Mouse (Mus musculus): ENCODE measurements at regions not wholly inside any gene's neighbourhood (a gene's known extent, or its start where the extent isn't known, plus 50 kb on each side); places are given as distances from the start of the nearest gene placed in this dataset.

DNA sequence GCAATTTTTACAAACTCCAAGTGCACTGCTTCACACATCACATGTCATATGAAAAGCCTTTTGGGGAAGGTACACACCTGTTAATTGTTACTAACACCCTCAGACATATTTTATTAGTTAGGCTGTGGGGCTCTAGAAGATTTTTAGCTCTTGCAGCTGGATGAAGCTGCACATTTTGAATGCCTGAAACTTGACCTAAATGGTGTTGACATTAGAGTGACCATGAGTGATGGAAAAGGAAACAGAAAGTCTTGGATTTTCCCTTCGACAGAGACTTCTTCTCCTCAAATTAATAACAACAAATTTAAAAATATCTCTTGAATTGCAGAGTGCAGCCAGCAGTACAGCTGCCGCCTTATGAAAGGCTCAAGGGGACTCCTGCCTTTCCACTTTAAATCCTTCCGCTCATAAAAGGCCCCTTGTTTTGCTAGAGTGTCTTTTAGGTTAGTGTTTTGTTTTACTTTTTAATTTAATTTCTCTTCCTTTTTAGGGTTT lies 259.7 kb downstream of the Trim52 start:
- DNase-seq (ENCODE audit: low spot score): no peak

DNA sequence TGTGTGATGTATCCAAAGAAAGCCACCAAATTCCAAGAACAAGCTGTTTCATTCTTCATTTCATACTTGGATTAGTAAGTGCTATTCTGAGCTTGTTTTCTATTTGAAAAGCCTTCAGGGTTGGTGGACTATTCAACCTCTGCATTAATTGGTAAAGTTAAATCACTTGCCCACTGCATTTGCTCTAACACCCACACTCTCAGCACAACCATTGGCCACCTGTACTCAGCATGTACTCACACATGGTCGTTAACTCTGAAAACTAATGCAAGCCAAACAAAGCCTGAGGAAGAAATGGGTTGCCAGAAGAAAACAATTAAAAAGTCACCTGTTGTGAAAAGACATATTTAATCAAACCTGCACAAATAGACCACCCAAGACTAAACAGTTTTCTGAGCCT lies 267.5 kb downstream of the Trim52 start:
- no peak for DNase-seq (ENCODE audit: low spot score)

DNA sequence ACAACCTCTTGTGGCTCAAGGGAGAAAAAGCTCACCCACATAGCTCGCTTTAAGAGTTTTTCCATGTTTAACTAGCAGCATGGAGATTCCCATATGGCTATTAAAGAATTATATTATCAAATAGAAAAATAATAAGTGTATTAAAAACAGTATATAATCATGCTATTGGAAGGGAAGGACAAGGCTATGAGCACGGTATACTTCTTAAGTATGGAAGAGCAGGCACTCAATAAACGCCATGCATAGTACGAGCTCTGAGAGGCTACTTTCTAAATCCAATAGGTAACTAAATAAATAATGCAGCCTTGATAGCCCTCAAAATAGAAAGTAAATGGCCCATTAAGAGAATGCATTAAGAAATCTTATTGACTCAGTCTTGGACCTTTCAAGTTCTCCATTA lies 273.6 kb downstream of the Trim52 start:
- DNase-seq (ENCODE audit: low spot score): no peak

DNA sequence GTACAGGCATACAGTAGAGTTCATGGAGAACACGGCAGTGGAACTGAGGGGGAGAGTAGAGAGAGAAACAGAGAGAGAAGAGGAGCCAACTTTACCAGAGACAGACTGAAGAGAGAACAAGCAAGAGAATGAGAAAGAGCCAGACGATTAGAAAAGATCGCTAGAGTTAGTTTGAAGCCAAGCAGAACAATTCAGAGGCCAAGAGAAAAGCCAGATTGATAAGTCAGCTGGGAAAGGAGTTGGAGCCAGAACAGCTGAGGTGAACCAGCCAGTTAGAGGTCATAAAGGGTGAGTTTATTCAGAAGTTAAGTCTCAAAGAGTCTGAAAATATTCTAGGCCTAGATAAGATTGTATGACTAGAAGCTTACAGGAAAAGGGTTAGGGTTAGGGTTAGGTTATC lies 281.7 kb downstream of the Trim52 start:
- no peak for DNase-seq (ENCODE audit: low spot score)

DNA sequence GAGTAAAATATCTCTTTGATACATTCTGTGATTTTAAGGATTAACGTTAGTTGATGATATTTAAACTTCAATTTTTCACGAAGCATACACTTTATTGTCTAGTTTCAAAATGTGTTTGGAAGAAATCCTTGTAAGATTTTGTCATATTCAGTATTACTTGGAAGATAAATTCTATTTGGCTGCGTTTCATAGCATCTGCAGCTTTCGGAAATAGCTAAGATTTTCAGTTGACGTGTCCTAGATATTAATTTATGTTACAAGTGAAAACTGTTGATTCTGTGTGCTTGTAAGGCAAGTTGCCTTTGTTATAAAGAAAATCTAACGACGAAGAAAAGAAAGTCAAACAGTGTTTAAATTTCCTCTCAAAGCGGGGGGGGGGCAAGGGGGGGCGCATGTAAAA lies 284.5 kb downstream of the Trim52 start:
- no peak for DNase-seq (ENCODE audit: low spot score)

DNA sequence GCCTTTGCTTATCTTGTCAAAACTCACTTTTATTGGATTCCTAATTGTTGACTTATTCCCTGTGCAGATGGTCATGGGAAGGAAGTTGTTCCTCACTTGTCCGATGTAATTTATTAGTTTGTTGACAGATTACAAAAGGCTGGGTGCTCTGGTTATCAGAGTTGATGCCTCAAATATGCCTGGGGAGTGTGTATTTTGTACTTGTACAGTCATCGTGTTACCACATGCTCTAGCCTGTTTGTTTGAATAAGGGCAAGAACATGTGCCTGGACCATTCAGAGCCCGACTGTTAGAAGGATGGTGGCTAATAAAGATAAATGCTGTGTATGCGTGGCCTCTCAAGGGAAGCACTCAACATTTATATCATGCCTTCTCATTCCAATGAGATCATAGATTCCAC lies 288.0 kb downstream of the Trim52 start:
- no peak for DNase-seq (ENCODE audit: low spot score)

DNA sequence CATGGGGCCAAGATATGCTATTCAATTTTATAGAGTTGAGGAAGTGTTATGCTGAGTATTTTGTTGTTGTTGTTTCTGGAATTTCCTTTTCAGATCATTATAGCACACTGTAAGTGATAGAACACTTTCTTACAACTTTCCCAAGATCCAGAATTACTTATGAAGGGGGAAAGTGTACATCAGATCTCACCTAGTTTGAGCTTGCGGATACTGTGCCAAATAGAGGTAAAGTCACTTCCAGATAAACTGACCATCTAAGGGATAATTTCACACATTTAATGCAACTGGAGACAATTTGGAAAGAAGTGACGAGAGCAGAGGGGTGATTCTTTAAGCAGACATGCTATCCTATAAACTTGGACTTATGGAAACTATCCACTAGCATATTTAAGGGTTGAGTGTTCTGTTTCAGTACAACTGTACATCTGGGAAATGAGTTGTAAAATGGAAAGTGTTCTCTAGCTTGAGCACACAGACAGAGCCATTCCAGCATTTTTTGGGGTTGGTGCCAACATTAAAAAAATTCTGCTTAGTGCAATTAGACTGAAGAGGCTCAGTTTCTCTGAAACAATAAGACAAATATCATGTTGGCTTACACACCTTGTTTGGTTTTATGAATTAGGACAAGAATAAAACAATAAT lies 307.0 kb downstream of the Trim52 start:
- DNase-seq (ENCODE audit: low spot score): no peak

DNA sequence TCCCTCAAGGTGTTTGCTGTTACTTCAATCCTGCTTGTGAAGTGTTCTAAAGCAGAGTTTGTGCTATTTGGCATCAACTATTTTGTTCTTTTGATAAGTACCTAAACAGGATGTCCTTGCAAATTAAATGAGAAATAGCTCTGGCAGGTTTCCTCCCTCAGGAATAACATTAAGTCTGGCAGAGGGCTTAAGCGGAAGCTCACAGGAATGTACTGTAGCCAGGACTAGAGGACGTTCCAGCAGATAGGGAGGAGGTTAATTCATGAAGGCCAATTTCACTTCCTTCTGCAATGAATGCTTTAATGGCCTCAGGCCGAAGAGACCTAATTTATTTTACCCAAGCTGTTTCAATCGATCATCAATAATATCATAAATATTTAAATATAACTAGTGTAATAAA lies 318.7 kb downstream of the Trim52 start:
- no peak for DNase-seq (ENCODE audit: low spot score)

DNA sequence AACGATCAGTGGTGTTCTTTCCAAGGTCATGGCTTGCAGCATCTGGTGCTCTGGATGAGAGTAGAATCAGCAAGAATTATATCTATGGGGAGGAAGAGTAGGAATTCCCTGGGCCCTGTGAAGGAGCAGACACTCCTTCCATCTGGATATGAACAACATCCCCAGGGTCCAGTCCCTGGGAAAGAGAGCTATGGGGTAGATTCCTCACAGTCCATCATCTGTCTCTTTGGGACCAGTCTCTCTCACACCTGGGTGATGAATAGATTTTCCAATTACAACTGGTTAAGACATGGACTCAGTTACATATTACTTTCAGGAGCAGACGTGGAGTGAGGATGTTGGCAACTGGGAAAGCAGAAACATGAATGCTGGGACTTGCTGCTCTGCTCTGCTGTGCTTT lies 322.6 kb downstream of the Trim52 start:
- DNase-seq (ENCODE audit: low spot score): no peak

DNA sequence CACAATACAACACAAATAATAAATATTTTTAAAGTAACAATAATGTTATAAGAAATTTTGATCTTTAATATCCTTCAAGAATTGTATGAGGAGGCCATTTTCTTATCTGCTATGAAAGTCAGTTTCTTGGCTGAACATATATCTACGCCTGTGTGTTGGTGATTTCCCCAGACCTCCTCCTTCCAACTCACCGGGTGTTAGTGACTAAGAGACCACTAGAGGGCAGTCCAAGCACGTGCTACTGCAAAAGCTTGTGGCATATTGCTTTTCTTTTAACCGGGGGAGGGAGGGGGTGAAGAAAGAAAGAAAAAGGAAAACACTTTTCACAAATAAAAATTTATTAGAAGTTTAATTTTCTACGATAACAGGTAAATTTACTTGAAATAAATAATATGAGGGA lies 333.3 kb downstream of the Trim52 start:
- peak; percentile 26 for DNase-seq (ENCODE audit: low spot score)

DNA sequence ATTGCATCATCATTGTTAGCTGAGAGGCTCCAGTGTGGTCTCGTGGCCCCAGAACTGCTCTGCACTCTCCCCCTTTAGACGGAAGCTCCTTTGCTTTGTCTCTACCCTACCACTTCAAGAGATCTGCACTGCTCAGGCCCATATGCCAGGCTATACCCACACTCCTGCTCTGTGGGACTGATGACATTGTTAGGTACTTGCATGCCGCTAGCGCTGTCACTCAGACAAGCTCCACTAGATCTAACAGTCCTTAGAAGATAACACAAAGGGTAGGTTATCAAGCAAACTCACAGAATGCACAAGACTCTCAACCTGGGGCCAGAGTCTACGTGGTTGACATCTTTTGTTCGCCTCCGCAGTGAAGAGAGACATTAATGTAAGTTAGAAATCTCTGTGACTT lies 383.1 kb downstream of the Trim52 start:
- DNase-seq (ENCODE audit: low spot score): no peak

DNA sequence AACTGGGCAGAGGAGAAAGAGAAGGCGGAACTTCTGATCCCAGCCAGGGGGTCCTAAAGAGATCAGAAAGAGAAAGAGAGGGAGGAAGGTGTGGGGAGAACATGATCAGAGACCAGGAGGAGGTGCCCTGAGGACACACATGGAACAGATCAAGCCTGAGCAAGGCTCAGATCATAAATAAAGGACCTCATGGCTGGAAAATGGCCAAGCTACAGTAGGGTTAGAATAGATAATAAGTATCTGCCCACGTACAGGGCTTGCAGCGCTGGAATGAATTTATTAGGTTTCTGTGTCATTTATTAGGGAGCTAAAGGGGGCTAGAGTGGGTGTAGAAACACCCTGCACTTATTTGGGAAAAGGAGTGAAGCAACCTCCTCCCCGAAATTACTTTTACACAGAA lies 385.4 kb downstream of the Trim52 start:
- no peak for DNase-seq (ENCODE audit: low spot score)

DNA sequence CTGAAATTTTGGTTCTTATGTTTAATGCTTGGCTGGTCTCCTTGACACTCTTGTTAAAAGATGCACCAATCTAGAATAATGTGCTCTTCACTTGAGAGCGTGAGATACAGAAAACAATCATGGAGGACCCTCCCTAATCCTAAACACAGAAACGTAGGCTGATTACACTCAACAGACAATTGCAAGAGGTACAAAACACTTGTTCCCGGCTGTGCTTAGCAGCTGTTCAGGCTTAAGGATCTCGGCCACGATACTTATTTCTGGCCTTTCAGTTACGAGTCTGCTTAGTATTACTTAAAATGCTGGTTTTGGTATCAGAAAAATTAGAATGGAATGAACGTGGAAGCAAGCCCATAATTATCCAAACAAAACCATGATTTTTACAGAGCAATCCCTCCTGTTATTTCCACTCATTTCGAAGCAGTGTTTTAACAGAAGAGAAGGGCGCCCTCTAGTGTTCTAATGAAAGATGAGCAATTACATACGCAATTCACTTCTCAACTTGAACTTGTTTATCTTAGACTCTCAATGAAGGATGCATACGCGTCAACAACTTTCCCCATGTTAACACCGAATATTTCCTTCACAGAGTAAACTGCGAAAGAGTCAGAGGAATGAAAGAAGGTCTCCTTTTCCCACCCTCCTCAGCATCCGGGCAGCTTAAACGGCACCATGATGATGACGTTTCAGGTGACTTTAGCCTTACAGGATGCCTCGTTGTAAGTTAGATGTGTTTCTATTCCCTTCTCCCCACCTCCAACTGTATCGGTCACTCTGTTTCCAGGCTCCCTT lies 394.5 kb downstream of the Trim52 start:
- DNase-seq (ENCODE audit: low spot score): peak; percentile 24

DNA sequence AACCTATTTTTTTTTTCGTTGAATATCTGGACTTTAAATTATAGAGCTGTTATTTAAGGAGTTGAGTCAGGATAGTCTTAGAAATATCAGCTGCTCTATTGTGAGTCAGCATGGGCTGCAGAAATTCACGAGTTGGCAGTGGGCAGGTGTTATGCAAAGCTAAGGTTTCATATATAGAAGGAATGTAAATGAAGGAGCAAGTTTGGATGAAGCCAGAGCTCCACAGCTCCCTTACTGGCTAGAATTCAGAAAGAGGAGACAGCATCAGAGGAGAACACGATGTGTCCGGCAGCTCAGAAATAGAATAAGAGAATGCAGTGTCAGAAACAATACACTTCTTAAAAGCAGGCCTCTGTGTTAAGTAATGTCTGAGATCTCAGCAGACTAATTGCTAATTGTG lies 400.9 kb downstream of the Trim52 start:
- DNase-seq (ENCODE audit: low spot score): no peak

DNA sequence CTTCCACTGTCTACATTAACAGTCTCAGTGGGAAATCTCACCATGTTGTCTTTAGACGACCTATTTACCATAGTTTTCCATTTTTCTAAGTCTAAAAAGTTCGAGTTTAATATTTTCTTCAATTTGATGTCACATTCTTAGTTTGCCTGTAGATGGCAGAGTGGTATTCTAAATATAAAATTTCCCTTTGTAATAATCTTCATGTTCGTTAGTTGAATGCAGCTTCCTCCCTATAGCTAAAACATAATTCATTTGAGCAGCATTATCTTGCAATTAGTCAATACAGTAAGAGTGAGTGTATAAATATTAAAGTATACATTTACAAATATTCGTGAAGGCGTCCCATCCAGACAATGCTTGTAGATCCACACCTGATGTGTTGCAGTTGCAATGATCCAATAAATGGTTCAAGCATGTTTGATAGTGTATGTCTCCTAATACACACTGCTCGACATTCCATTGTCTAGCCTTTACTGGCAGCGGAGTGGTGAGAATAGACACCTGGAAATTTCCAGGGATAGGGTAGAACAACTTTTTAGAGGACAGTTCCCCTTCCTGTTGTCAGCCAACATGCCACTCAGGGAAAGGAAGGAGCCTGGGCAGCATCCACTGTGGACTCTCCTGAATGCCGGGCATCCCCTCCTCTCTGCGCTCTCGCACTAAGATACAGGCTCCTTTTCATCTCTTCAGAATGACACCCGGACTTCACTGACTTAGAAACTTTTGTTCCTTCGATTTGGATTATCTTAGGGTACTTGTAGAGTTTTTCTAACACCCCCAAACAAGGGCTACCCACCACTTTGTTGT lies 412.8 kb downstream of the Trim52 start:
- no peak for DNase-seq (ENCODE audit: low spot score)

DNA sequence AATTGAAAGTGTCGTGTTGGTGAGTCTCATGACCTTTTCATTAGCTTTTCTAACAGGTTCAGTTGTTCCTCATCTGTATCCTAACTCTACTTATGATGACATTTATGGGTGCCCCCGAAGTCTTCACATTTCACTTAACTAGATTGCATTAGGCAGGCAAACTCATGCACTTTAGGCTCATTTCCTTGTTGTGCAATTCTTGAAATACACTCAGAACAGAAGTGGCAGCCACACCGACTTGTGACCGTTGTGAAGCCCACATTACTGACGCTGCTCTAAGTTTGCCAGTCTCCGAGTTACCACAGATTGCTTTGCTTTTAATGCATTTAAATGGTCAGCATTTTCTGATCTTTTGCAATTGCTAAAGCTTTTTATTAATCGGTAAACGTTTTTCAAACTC lies 414.8 kb downstream of the Trim52 start:
- no peak for DNase-seq (ENCODE audit: low spot score)

DNA sequence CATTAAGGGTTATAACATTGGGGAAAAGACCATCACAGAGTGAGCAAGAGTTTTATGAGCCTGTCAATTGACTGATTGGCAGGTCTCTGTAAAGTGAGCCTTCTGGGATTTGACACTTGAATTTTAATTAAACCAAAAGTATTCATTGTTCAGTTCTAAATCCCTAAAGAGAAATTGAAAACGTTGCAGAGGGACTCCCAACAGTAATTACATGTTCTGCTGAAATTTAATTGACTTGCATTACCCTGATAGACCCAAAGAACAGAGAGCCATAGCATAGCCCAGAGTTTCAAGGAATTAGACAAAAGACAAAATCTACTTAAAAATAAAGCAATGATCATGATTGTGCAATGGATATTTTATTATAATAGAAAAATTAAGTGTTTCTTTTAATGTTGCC lies 444.2 kb downstream of the Trim52 start:
- DNase-seq (ENCODE audit: low spot score): no peak

DNA sequence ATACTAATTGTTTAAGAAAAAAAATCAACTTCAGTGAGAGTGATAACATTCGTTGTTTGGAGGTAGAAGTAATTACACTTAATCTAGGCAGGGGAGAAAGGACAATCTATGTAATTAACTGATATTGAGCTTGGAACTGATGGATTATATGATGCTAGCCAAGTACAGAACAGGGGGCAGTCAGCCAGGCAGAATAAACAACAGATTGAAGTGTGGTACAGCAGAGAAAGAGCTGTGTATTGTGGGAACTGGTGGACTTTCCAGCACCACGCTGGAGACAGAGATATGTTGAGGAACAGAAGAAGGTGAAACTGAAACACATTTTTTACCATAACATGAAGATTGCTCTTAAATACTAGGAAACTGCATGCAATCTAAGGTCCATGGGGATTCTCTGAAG lies 473.3 kb downstream of the Trim52 start:
- DNase-seq (ENCODE audit: low spot score): no peak

DNA sequence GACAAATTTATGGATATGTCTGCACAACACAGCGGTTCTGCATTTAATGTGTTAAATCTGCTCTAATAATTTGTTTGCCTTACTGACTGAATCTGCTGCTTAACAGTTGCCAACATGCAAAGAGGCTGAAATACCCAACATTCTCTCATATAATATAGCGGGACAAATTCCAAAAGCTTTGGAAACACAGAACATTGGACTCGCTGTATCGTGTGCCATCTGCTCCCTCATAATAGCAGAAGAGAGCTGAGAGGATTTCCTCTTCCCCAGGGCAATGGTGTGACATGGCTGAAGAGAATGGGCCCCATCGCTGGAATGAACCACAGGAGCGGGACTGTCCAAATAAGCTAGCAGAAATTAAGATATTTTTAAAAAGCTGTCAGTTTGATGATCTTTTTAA lies 475.9 kb downstream of the Trim52 start:
- DNase-seq (ENCODE audit: low spot score): no peak

DNA sequence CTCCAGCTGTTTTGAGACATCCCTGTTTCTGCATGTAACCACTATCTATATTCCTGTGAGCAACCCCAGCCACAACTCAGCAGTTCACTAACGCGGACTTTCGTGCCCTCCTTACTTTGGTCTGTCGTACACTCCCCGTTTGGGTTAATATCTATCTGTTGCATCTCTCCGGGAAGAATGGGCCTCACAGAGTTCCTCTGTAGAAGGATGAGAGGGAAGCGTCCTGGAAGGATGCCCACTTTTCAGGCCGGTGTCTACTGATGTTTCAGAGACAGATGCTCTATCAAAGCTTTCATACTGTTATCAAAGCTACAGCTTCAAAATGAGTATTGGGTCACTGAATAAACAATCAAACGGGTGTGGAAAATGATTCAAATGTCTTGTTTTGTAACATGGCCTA lies 487.4 kb downstream of the Trim52 start:
- no peak for DNase-seq (ENCODE audit: low spot score)

DNA sequence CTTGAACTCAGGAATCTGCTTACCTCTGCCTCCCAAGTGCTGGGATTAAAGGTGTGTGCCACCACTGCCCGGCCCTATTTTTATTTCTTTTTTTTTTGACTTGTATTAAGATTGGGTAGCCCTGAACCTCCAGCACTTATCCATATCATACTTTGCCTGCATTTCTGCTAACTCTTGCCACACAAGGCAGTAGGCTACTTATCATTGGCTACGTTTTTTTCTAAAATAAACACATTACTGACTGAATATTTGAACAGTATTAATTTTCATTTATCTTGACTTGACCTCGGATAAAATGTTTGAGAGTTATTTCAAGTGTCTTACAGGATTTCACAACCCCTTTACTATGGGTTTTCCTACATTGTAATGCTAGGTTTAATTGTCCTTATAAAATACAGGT lies 488.0 kb downstream of the Trim52 start:
- no peak for DNase-seq (ENCODE audit: low spot score)

DNA sequence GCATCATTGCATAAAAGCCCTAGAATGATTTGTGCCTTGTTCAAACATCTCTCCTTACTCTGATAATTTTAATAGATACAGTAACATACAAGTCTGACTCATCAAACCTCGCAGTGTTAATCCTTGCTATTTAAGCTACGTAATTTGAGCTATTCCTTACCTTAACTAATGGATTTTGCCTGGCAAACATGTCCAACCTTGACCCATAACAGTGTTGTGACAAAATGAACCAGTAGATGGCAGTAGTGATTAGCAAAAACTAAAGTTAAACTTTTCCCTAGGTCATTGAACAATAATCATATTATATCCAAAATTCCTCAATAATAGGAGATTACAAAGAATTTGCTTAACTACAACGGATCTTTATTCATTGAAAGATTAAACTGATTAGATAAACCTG lies 501.0 kb downstream of the Trim52 start:
- peak; percentile 2 for DNase-seq (ENCODE audit: low spot score)

DNA sequence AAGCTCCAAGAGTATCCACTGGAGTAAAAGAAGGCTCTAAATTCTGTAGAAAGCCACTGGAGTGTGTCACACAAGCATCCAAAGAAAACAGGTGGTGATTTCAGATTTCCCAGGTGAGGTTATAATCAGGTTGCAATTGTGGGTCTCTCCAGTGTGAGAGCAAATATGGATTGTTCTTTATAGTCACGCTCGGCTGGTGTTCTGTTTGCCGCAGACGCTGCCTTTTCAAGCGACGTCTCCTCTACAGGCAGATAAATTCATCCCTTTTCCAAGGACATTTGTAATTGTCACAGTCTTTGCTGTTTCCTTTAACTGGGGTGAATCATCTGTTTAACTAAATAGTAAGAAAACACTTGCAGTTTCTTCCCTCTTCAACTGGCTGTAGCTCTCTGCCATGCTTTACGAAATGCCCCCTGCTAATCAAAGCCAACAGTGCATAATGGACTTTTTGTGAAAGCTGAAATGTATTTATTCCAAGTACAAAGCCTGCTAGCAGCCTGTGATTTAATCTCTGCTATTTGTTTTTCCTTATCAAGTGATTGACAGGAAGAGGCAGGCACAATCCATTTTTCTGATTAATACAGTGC lies 502.4 kb downstream of the Trim52 start:
- DNase-seq (ENCODE audit: low spot score): no peak

Measured in c-Kit-positive CD71-positive TER-119-positive erythroid progenitor cells, embryonic 14.5 days (primary cell).